Mouse (Mus musculus): ENCODE data around the gene Hax1. TPM values are rescaled to one million over a fixed set of nuclear protein-coding genes. Genes with fewer than 3 reads are reported as not detected.

Hax1 gene
- polyA plus RNA-seq (2012; rRNA removed; ENCODE audit: low replicate concordance) = 29.1 and 76.8 TPM in 2 replicates

GRCm38 (mm10) chr3:89998612-89999054 lies at the start of gene Hax1:
TSS of gene Hax1 (minus strand) at chr3:89998780.

GRCm38 (mm10) chr3:89963221-89963763 lies 35.3 kb downstream of the Hax1 start, which contains the start of gene Atp8b2:
TSS of gene Atp8b2 (minus strand) at chr3:89963508.

Other genes with a start within 250 kb of the Hax1 start
- gene Chrnb2, start 234.1 kb downstream of the Hax1 start, polyA plus RNA-seq (2012; rRNA removed; ENCODE audit: low replicate concordance) = 1.6 and 2.1 TPM in 2 replicates
- gene Ube2q1, start 225.2 kb downstream of the Hax1 start, polyA plus RNA-seq (2012; rRNA removed; ENCODE audit: low replicate concordance) = 25.0 and 27.3 TPM in 2 replicates
- gene She, start 167.4 kb downstream of the Hax1 start, polyA plus RNA-seq (2012; rRNA removed; ENCODE audit: low replicate concordance) = 3.1 and 4.3 TPM in 2 replicates
- gene Il6ra, start 85.6 kb downstream of the Hax1 start, polyA plus RNA-seq (2012; rRNA removed; ENCODE audit: low replicate concordance) = 19.8 and 27.4 TPM in 2 replicates
- gene Atp8b2, start 35.3 kb downstream of the Hax1 start, polyA plus RNA-seq (2012; rRNA removed; ENCODE audit: low replicate concordance) = 50.7 and 118 TPM in 2 replicates
- gene 4933434E20Rik, start 52.9 kb upstream of the Hax1 start, polyA plus RNA-seq (2012; rRNA removed; ENCODE audit: low replicate concordance) = 27.6 and 68.5 TPM in 2 replicates
- gene Ubap2l, start 53.8 kb upstream of the Hax1 start, polyA plus RNA-seq (2012; rRNA removed; ENCODE audit: low replicate concordance) = 114 and 174 TPM in 2 replicates
- 103 and 148 TPM in 2 replicates for gene Tpm3, start 73.9 kb upstream of the Hax1 start, polyA plus RNA-seq (2012; rRNA removed; ENCODE audit: low replicate concordance)
- 0.27 and 0.57 TPM in 2 replicates for gene Nup210l, start 105.4 kb upstream of the Hax1 start, polyA plus RNA-seq (2012; rRNA removed; ENCODE audit: low replicate concordance)
- 1,026 and 2,137 TPM in 2 replicates for gene Rps27, start 214.9 kb upstream of the Hax1 start, polyA plus RNA-seq (2012; rRNA removed; ENCODE audit: low replicate concordance)
- 5.5 and 5.7 TPM in 2 replicates for gene Rab13, start 214.9 kb upstream of the Hax1 start, polyA plus RNA-seq (2012; rRNA removed; ENCODE audit: low replicate concordance)
- gene Jtb, start 232.8 kb upstream of the Hax1 start, polyA plus RNA-seq (2012; rRNA removed; ENCODE audit: low replicate concordance) = 69.0 and 95.6 TPM in 2 replicates
- 1.7 and 2.5 TPM in 2 replicates for gene Creb3l4, start 244.7 kb upstream of the Hax1 start, polyA plus RNA-seq (2012; rRNA removed; ENCODE audit: low replicate concordance)
- gene Slc39a1, start 249.4 kb upstream of the Hax1 start, polyA plus RNA-seq (2012; rRNA removed; ENCODE audit: low replicate concordance) = 99.1 and 121 TPM in 2 replicates